Mouse (Mus musculus) intestine, postnatal 0 days (tissue): ENCODE results near the gene Ankub1. TPM values are rescaled to one million over a fixed set of nuclear protein-coding genes. Genes with fewer than 3 reads are reported as not detected.
A peak's percentile ranks its signal among the peaks of the same experiment; 100 is the strongest.

Experiments
- ATAC-seq: fragments of 200-750 bp; cut with Nextera tagmentation; 2 replicates; pipeline ENCODE4 v1.8.0; 2017; ENCODE audit warnings: mild to moderate bottlenecking, moderate TSS enrichment, moderate library complexity
- H3K27ac ChIP-seq: fragments of 300-500 bp; sonication (generic); 2 replicates; pipeline ENCODE4 v1.5.1; 2014; ENCODE audit warnings: mild to moderate bottlenecking, low read depth, low read length, moderate library complexity
- H3K27me3 ChIP-seq: fragments of 300-500 bp; sonication (generic); replicated peaks from 2 replicates; pipeline ENCODE4 v1.6.1; 2014; ENCODE audit warnings: low read length, mixed read lengths; ENCODE audit not compliant: control insufficient read depth, insufficient read depth
- H3K36me3 ChIP-seq: fragments of 300-500 bp; sonication (generic); 2 replicates; pipeline ENCODE4 v1.6.1; 2014; ENCODE audit warnings: mild to moderate bottlenecking, moderate library complexity; ENCODE audit not compliant: control insufficient read depth, insufficient read depth
- H3K4me1 ChIP-seq: fragments of 300-500 bp; sonication (generic); replicated peaks from 2 replicates; pipeline ENCODE4 v1.6.1; 2014; ENCODE audit warnings: antibody characterized with exemption, low read length, mixed read lengths; ENCODE audit not compliant: control insufficient read depth, insufficient read depth
- H3K4me2 ChIP-seq: fragments of 300-500 bp; sonication (generic); replicated peaks from 2 replicates; pipeline ENCODE4 v1.6.1; 2014; ENCODE audit warnings: low read depth, mild to moderate bottlenecking, moderate library complexity
- H3K4me3 ChIP-seq: fragments of 300-500 bp; sonication (generic); 2 replicates; pipeline ENCODE4 v1.5.1; 2014; ENCODE audit warnings: low read depth, low read length
- H3K9ac ChIP-seq: fragments of 300-500 bp; sonication (generic); 2 replicates; pipeline ENCODE4 v1.6.1; 2014; ENCODE audit warnings: mild to moderate bottlenecking, low read depth, low read length
- H3K9me3 ChIP-seq: fragments of 300-500 bp; sonication (generic); 2 replicates; pipeline ENCODE4 v1.6.1; 2016; ENCODE audit warnings: mixed run types; ENCODE audit not compliant: control insufficient read depth
- CTCF ChIP-seq: sonication (generic); IDR thresholded peaks from 2 replicates; pipeline ENCODE4 v1.5.1; 2016; ENCODE audit warnings: low read depth, mild to moderate bottlenecking, control low read depth, antibody characterized with exemption, moderate library complexity
- WGBS: fragments of 180-500 bp; shearing (Covaris S2); extraction: QIAGEN DNeasy Blood & Tissue Kit; methylation state at CpG from one replicate; pipeline ENCODE4 v1.1.7; 2014; 5-methylcytosine and 5-hydroxymethylcytosine counted together
- microRNA-seq: library from miRNA; unstranded; fragments of <30 nt; microRNA quantifications from one replicate; pipeline ENCODE4, GENCODE M21; 2016
- polyA plus RNA-seq: library from polyadenylated mRNA; unstranded; fragments of >200 nt; fragmentation: Nextera tagmentation; extraction: Ambion mirVana; gene quantifications from 2 replicates; pipeline ENCODE4 v1.2.1, GENCODE M21; 2015

Ankub1 gene
- polyA plus RNA-seq, 1 experiment from 2014 or later, result not detected

- no peaks in the 10 kb centered on the region for H3K27me3 ChIP-seq
- no peak overlapping the region for H3K9ac ChIP-seq
- no peaks in the 10 kb centered on the region for H3K4me1 ChIP-seq
- 0 out of 2 replicates have a peak, but pooled peaks have one; percentile 19 for ATAC-seq
- no peak overlapping the region for H3K4me3 ChIP-seq
- TF ChIP-seq CTCF, result no peak
- peak overlapping the region; percentile 32; the same call in 1 of the 2 replicates for H3K4me2 ChIP-seq
- H3K27ac ChIP-seq, result no peak overlapping the region
- H3K36me3 ChIP-seq, result no peaks in the 10 kb centered on the region
- WGBS, result 50% methylated on average over 11 of the region's 11 CpGs
- no peaks in the 10 kb centered on the region for H3K9me3 ChIP-seq
These were observed 65.6 kb downstream of the Ankub1 start for GRCm38 (mm10) chr3:57626954-57627513.

- TF ChIP-seq CTCF, result peak; percentile 90
- no peaks in the 10 kb centered on the region for H3K27me3 ChIP-seq
- no peaks in the 10 kb centered on the region for H3K4me1 ChIP-seq
- H3K9me3 ChIP-seq, result no peaks in the 10 kb centered on the region
- no peaks in the 10 kb centered on the region for H3K36me3 ChIP-seq
- H3K4me2 ChIP-seq, result peak overlapping the region; percentile 59
- WGBS, result 28% methylated on average over 21 of the region's 21 CpGs
- no peak for ATAC-seq
- H3K4me3 ChIP-seq, result peak overlapping the region; percentile 23
- H3K27ac ChIP-seq, result no peak overlapping the region
- no peak overlapping the region for H3K9ac ChIP-seq
These were observed 67.2 kb downstream of the Ankub1 start for GRCm38 (mm10) chr3:57625275-57625997.

GRCm38 (mm10) chr3:57619718-57620117, 72.9 kb downstream of the Ankub1 start:
- no peaks in the 10 kb centered on the region for H3K9me3 ChIP-seq
- 62% methylated on average over 4 of the region's 4 CpGs for WGBS

GRCm38 (mm10) chr3:57615652-57616051, 76.9 kb downstream of the Ankub1 start:
- TF ChIP-seq CTCF, result peak; percentile 45
- Histone ChIP-seq H3K4me2 (no peak overlapping the region), H3K27me3 (no peaks in the 10 kb centered on the region), H3K4me3 (no peak overlapping the region), H3K9me3 (no peaks in the 10 kb centered on the region), H3K36me3 (no peaks in the 10 kb centered on the region), H3K27ac (no peak overlapping the region), H3K9ac (no peak overlapping the region), H3K4me1 (no peaks in the 10 kb centered on the region)
- WGBS, result 90% methylated on average over 4 of the region's 4 CpGs
- ATAC-seq, result no peak

More at GRCm38 (mm10) chr3:57619718-57620117, 72.9 kb downstream of the Ankub1 start:
- no peak for ATAC-seq
- Histone ChIP-seq H3K9ac (no peak overlapping the region), H3K27me3 (no peaks in the 10 kb centered on the region), H3K4me1 (no peaks in the 10 kb centered on the region), H3K36me3 (no peaks in the 10 kb centered on the region), H3K4me3 (no peak overlapping the region), H3K27ac (no peak overlapping the region), H3K4me2 (no peak overlapping the region)
- TF ChIP-seq CTCF, result peak; percentile 51

GRCm38 (mm10) chr3:57612430-57612997, 80.1 kb downstream of the Ankub1 start:
- H3K4me3 ChIP-seq, result no peak overlapping the region
- no peaks in the 10 kb centered on the region for H3K9me3 ChIP-seq
- H3K4me2 ChIP-seq, result no peak overlapping the region
- no peak overlapping the region for H3K9ac ChIP-seq
- no peak for ATAC-seq
- no peaks in the 10 kb centered on the region for H3K36me3 ChIP-seq
- H3K27me3 ChIP-seq, result no peaks in the 10 kb centered on the region
- no peaks in the 10 kb centered on the region for H3K4me1 ChIP-seq
- H3K27ac ChIP-seq, result no peak overlapping the region
- WGBS, result 75% methylated on average over 3 of the region's 3 CpGs
- TF ChIP-seq CTCF, result no peak

- no peaks in the 10 kb centered on the region for H3K36me3 ChIP-seq
- H3K4me1 ChIP-seq, result no peaks in the 10 kb centered on the region
- 55% methylated on average over 7 of the region's 7 CpGs for WGBS
- H3K9ac ChIP-seq, result no peak overlapping the region
- no peak overlapping the region for H3K4me2 ChIP-seq
- no peak overlapping the region for H3K27ac ChIP-seq
- no peaks in the 10 kb centered on the region for H3K9me3 ChIP-seq
- TF ChIP-seq CTCF, result no peak
- no peaks in the 10 kb centered on the region for H3K27me3 ChIP-seq
- H3K4me3 ChIP-seq, result no peak overlapping the region
- ATAC-seq, result no peak
These were observed 80.8 kb downstream of the Ankub1 start for GRCm38 (mm10) chr3:57611776-57612175.

Small RNA genes within 50 kb of the gene (microRNA-seq; reads per million reads assigned to microRNA genes)
- gene Mir6377, result not detected

Other genes with a start within 250 kb of the Ankub1 start
- 13.6 and 14.6 TPM in 2 replicates for gene Wwtr1, start 116.9 kb downstream of the Ankub1 start, polyA plus RNA-seq
- gene Commd2, start 41.1 kb downstream of the Ankub1 start, polyA plus RNA-seq, result 71.0 and 72.5 TPM in 2 replicates
- gene Rnf13, start 43.3 kb upstream of the Ankub1 start, polyA plus RNA-seq, result 112 and 130 TPM in 2 replicates
- 41.5 and 41.9 TPM in 2 replicates for gene Pfn2, start 155.3 kb upstream of the Ankub1 start, polyA plus RNA-seq